Mouse (Mus musculus): Measurements from ENCODE around the gene Nol9. TPM values are rescaled to one million over a fixed set of nuclear protein-coding genes. Genes with fewer than 3 reads are reported as not detected.

The Nol9 gene
- polyA plus RNA-seq, 1 experiment from 2014 or later: 16.1 TPM

DNA sequence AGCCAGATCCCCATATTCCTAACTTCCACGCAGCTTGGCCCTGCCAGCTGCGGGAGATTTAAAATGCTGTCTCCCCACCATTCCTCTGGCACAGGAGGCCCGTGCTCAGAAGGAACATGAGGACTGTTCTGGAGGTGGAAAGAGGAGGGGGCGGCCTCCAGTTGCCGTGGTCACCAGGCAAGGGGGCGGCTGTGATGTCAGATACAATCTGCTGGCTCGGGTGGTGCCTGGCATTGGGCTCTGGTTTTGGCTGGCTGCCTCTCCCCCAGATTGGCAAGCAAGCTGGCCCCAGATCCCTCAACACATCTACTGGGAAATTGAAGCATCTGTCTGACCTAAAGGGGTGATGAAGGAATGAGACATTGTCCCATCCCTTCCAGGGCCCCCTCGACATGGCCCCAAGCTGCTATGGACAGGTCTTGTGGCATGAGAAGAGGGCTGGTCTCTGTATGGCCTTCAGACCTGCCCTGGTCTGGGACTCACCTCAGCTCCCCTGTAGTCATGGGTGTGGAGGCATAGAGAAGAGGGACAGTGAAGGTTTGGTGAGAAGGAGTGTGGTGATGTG lies 49.5 kb downstream of the Nol9 start:
- Histone ChIP-seq H3K4me3 (ENCODE audit: low read depth, low read length) (no peak overlapping the region), H3K27ac (ENCODE audit: low read depth, low read length) (peak overlapping the region; percentile 3; the same call in 1 of the 2 replicates), H3K27me3 (replicated peaks; ENCODE audit: control insufficient read depth, insufficient read depth, low read length) (no peaks in the 10 kb centered on the region), H3K36me3 (ENCODE audit: control insufficient read depth, insufficient read depth, low read length) (no peaks in the 10 kb centered on the region), H3K9ac (ENCODE audit: low read length) (no peak overlapping the region), H3K4me2 (ENCODE audit: low read length) (peak overlapping the region; percentile 84), H3K9me3 (replicated peaks; ENCODE audit: control insufficient read depth, low read length) (no peaks in the 10 kb centered on the region), H3K4me1 (ENCODE audit: control insufficient read depth, insufficient read depth, low read length) (peaks cover 18% of the 10 kb centered on the region)
- peak; percentile 71 for DNase-seq (ENCODE audit: low spot score)
- ATAC-seq: peak; percentile 42; the same call in 1 of the 2 replicates
- WGBS: 25% methylated on average over 8 of the region's 8 CpGs

DNA sequence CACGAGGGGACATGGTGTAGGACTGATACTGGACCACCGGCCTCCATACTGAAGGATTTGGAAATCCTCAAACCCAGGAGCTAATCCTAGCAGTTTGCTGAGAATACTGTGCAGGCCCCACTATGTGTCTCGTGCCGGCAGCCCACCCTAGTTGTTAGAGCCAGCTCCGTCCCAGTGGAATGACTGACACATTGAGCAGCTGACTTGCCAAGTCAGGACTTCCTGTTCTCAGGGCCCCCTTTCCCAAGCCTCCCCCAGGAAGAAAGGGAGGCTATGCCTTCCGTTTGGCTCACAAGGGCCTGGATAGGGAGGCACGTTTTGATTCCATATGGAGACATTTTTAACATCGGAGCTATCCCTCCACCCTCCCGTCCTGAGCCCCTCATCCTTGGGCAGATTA lies 51.1 kb downstream of the Nol9 start:
- peaks cover 18% of the 10 kb centered on the region for H3K4me1 ChIP-seq (ENCODE audit: control insufficient read depth, insufficient read depth, low read length)
- no peak for DNase-seq (ENCODE audit: low spot score)
- H3K4me3 ChIP-seq (ENCODE audit: low read depth, low read length): no peak overlapping the region
- no peaks in the 10 kb centered on the region for H3K9me3 ChIP-seq (replicated peaks; ENCODE audit: control insufficient read depth, low read length)
- H3K9ac ChIP-seq (ENCODE audit: low read length): no peak overlapping the region
- no peak overlapping the region for H3K27ac ChIP-seq (ENCODE audit: low read depth, low read length)
- H3K36me3 ChIP-seq (ENCODE audit: control insufficient read depth, insufficient read depth, low read length): no peaks in the 10 kb centered on the region
- no peak overlapping the region for H3K4me2 ChIP-seq (ENCODE audit: low read length)
- WGBS: 79% methylated on average over 9 of the region's 9 CpGs
- ATAC-seq: no peak
- H3K27me3 ChIP-seq (replicated peaks; ENCODE audit: control insufficient read depth, insufficient read depth, low read length): no peaks in the 10 kb centered on the region

GRCm38 (mm10) chr4:152092751-152093293 lies 53.7 kb downstream of the Nol9 start:
- 43% methylated on average over 8 of the region's 8 CpGs for WGBS
- no peaks in the 10 kb centered on the region for H3K9me3 ChIP-seq (replicated peaks; ENCODE audit: control insufficient read depth, low read length)
- DNase-seq (ENCODE audit: low spot score): no peak
- H3K27ac ChIP-seq (ENCODE audit: low read depth, low read length): no peak overlapping the region
- no peak overlapping the region for H3K4me2 ChIP-seq (ENCODE audit: low read length)
- ATAC-seq: no peak
- H3K4me3 ChIP-seq (ENCODE audit: low read depth, low read length): no peak overlapping the region
- H3K4me1 ChIP-seq (ENCODE audit: control insufficient read depth, insufficient read depth, low read length): peaks cover 9% of the 10 kb centered on the region
- no peak overlapping the region for H3K9ac ChIP-seq (ENCODE audit: low read length)
- no peaks in the 10 kb centered on the region for H3K27me3 ChIP-seq (replicated peaks; ENCODE audit: control insufficient read depth, insufficient read depth, low read length)
- H3K36me3 ChIP-seq (ENCODE audit: control insufficient read depth, insufficient read depth, low read length): no peaks in the 10 kb centered on the region

DNA sequence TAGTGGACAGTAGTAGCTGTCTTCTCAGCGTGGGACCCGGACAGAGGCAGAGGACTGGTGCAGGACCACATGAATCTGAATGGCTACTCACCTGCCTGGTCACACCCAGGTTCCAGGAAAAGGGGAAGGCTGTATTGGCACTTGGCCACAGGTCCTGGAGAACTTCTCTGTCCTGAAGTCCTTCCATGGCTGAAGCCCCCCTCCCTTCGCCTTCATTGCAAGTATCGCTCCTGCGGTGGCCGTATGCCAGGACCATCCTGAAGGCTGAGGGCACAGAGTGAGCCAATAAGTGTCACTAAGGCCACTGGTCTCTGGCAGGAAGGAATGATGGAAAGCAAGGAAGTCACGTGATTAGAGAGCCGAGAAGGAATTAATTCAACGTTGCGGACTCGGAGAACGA lies 55.1 kb downstream of the Nol9 start:
- H3K36me3 ChIP-seq (ENCODE audit: control insufficient read depth, insufficient read depth, low read length): no peaks in the 10 kb centered on the region
- no peak overlapping the region for H3K9ac ChIP-seq (ENCODE audit: low read length)
- no peak overlapping the region for H3K4me2 ChIP-seq (ENCODE audit: low read length)
- no peaks in the 10 kb centered on the region for H3K4me1 ChIP-seq (ENCODE audit: control insufficient read depth, insufficient read depth, low read length)
- DNase-seq (ENCODE audit: low spot score) (no peak), ATAC-seq (no peak)
- H3K4me3 ChIP-seq (ENCODE audit: low read depth, low read length): no peak overlapping the region
- no peaks in the 10 kb centered on the region for H3K9me3 ChIP-seq (replicated peaks; ENCODE audit: control insufficient read depth, low read length)
- no peak overlapping the region for H3K27ac ChIP-seq (ENCODE audit: low read depth, low read length)
- WGBS: 90% methylated on average over 12 of the region's 12 CpGs
- no peaks in the 10 kb centered on the region for H3K27me3 ChIP-seq (replicated peaks; ENCODE audit: control insufficient read depth, insufficient read depth, low read length)

GRCm38 (mm10) chr4:152095937-152096910 lies 57.1 kb downstream of the Nol9 start:
- no peak overlapping the region for H3K4me2 ChIP-seq (ENCODE audit: low read length)
- DNase-seq (ENCODE audit: low spot score): peak; percentile 52
- ATAC-seq: peak; percentile 32; the same call in 1 of the 2 replicates

GRCm38 (mm10) chr4:152096927-152097326 lies 57.8 kb downstream of the Nol9 start:
- no peak overlapping the region for H3K4me3 ChIP-seq (ENCODE audit: low read depth, low read length)
- DNase-seq (ENCODE audit: low spot score) (no peak), ATAC-seq (no peak)
- H3K9ac ChIP-seq (ENCODE audit: low read length): no peak overlapping the region
- H3K27me3 ChIP-seq (replicated peaks; ENCODE audit: control insufficient read depth, insufficient read depth, low read length): no peaks in the 10 kb centered on the region
- no peaks in the 10 kb centered on the region for H3K36me3 ChIP-seq (ENCODE audit: control insufficient read depth, insufficient read depth, low read length)
- H3K9me3 ChIP-seq (replicated peaks; ENCODE audit: control insufficient read depth, low read length): no peaks in the 10 kb centered on the region
- no peaks in the 10 kb centered on the region for H3K4me1 ChIP-seq (ENCODE audit: control insufficient read depth, insufficient read depth, low read length)
- WGBS: 47% methylated on average over 6 of the region's 6 CpGs
- H3K27ac ChIP-seq (ENCODE audit: low read depth, low read length): no peak overlapping the region
- no peak overlapping the region for H3K4me2 ChIP-seq (ENCODE audit: low read length)

More at GRCm38 (mm10) chr4:152095937-152096910, 57.1 kb downstream of the Nol9 start:
- WGBS: 12% methylated on average over 27 of the region's 27 CpGs
- Histone ChIP-seq H3K9me3 (replicated peaks; ENCODE audit: control insufficient read depth, low read length) (no peaks in the 10 kb centered on the region), H3K27ac (ENCODE audit: low read depth, low read length) (no peak overlapping the region), H3K9ac (ENCODE audit: low read length) (no peak overlapping the region), H3K27me3 (replicated peaks; ENCODE audit: control insufficient read depth, insufficient read depth, low read length) (no peaks in the 10 kb centered on the region), H3K4me1 (ENCODE audit: control insufficient read depth, insufficient read depth, low read length) (no peaks in the 10 kb centered on the region), H3K4me3 (ENCODE audit: low read depth, low read length) (no peak overlapping the region), H3K36me3 (ENCODE audit: control insufficient read depth, insufficient read depth, low read length) (no peaks in the 10 kb centered on the region)

GRCm38 (mm10) chr4:152097911-152098799 lies 59.0 kb downstream of the Nol9 start:
- H3K27ac ChIP-seq (ENCODE audit: low read depth, low read length): no peak overlapping the region
- 20% methylated on average over 11 of the region's 11 CpGs for WGBS

GRCm38 (mm10) chr4:152100541-152100940 lies 61.4 kb downstream of the Nol9 start:
- DNase-seq (ENCODE audit: low spot score) (no peak), ATAC-seq (no peak)
- H3K4me1 ChIP-seq (ENCODE audit: control insufficient read depth, insufficient read depth, low read length): no peaks in the 10 kb centered on the region
- no peaks in the 10 kb centered on the region for H3K9me3 ChIP-seq (replicated peaks; ENCODE audit: control insufficient read depth, low read length)
- no peak overlapping the region for H3K9ac ChIP-seq (ENCODE audit: low read length)
- no peak overlapping the region for H3K4me3 ChIP-seq (ENCODE audit: low read depth, low read length)
- H3K27me3 ChIP-seq (replicated peaks; ENCODE audit: control insufficient read depth, insufficient read depth, low read length): no peaks in the 10 kb centered on the region
- no peaks in the 10 kb centered on the region; the same call in 1 of the 2 replicates for H3K36me3 ChIP-seq (ENCODE audit: control insufficient read depth, insufficient read depth, low read length)
- H3K4me2 ChIP-seq (ENCODE audit: low read length): no peak overlapping the region
- H3K27ac ChIP-seq (ENCODE audit: low read depth, low read length): no peak overlapping the region
- WGBS: 82% methylated on average over 11 of the region's 11 CpGs

More at GRCm38 (mm10) chr4:152097911-152098799, 59.0 kb downstream of the Nol9 start:
- H3K4me3 ChIP-seq (ENCODE audit: low read depth, low read length): no peak overlapping the region
- no peaks in the 10 kb centered on the region for H3K27me3 ChIP-seq (replicated peaks; ENCODE audit: control insufficient read depth, insufficient read depth, low read length)
- no peaks in the 10 kb centered on the region for H3K4me1 ChIP-seq (ENCODE audit: control insufficient read depth, insufficient read depth, low read length)
- H3K4me2 ChIP-seq (ENCODE audit: low read length): no peak overlapping the region
- no peak overlapping the region for H3K9ac ChIP-seq (ENCODE audit: low read length)
- no peaks in the 10 kb centered on the region for H3K9me3 ChIP-seq (replicated peaks; ENCODE audit: control insufficient read depth, low read length)
- DNase-seq (ENCODE audit: low spot score) (no peak), ATAC-seq (no peak)
- no peaks in the 10 kb centered on the region for H3K36me3 ChIP-seq (ENCODE audit: control insufficient read depth, insufficient read depth, low read length)
